Mouse (Mus musculus): Measurements from ENCODE around the gene Bsg. TPM values are rescaled to one million over a fixed set of nuclear protein-coding genes. Genes with fewer than 3 reads are reported as not detected.

The Bsg gene
- polyA plus RNA-seq, 1 experiment from 2014 or later = 819 TPM

GRCm38 (mm10) chr10:79684770-79685600, 19.3 kb upstream of the Bsg start:
- Histone ChIP-seq H3K4me2 (no peak overlapping the region), H3K9ac (no peak overlapping the region), H3K9me3 (no peaks in the 10 kb centered on the region), H3K36me3 (replicated peaks) (peaks cover 15% of the 10 kb centered on the region; the same call in 1 of the 2 replicates), H3K27ac (no peak overlapping the region), H3K27me3 (replicated peaks) (no peaks in the 10 kb centered on the region), H3K4me3 (no peak overlapping the region), H3K4me1 (peaks cover 26% of the 10 kb centered on the region)
- ATAC-seq (replicated peaks) = no peak
- 94% methylated on average over 25 of the region's 25 CpGs for WGBS

- Histone ChIP-seq H3K9ac (no peak overlapping the region), H3K27ac (no peak overlapping the region), H3K4me1 (peaks cover 21% of the 10 kb centered on the region), H3K4me3 (no peak overlapping the region), H3K4me2 (no peak overlapping the region), H3K27me3 (replicated peaks) (no peaks in the 10 kb centered on the region), H3K9me3 (no peaks in the 10 kb centered on the region), H3K36me3 (replicated peaks) (peaks cover 15% of the 10 kb centered on the region; the same call in 1 of the 2 replicates)
- WGBS = 91% methylated on average over 2 of the region's 2 CpGs
- no peak for ATAC-seq (replicated peaks)
Observed at GRCm38 (mm10) chr10:79686219-79686618, 18.1 kb upstream of the Bsg start.

DNA sequence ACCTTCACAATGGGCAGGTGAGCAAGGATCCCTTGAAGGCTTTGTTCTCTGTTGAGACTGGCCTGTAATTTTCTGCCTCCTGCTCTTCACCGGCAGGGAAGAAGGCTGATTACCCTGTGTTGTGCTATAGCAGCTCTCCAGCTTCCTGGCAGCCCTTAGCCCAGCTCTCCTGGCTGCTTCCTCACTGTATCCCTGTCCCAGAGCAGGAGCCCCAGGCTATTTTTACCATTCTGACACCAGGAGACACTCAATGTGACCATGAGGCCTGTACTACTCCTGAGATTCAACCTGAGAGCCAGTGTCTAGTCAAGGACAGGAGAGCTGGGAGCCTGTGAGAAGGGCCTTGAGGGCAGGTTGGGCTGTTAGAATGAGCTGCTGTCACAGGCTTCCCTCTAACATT, 17.6 kb upstream of the Bsg start:
- H3K4me2 ChIP-seq = no peak overlapping the region
- no peak overlapping the region for H3K9ac ChIP-seq
- peaks cover 19% of the 10 kb centered on the region for H3K4me1 ChIP-seq
- H3K4me3 ChIP-seq = no peak overlapping the region
- H3K9me3 ChIP-seq = no peaks in the 10 kb centered on the region
- 95% methylated on average over 1 of the region's 1 CpGs for WGBS
- peaks cover 15% of the 10 kb centered on the region; the same call in 1 of the 2 replicates for H3K36me3 ChIP-seq (replicated peaks)
- no peak for ATAC-seq (replicated peaks)
- no peaks in the 10 kb centered on the region for H3K27me3 ChIP-seq (replicated peaks)
- no peak overlapping the region for H3K27ac ChIP-seq

GRCm38 (mm10) chr10:79687513-79687912, 16.8 kb upstream of the Bsg start:
- ATAC-seq (replicated peaks) = no peak
- no peak overlapping the region for H3K4me2 ChIP-seq
- 94% methylated on average over 6 of the region's 6 CpGs for WGBS

DNA sequence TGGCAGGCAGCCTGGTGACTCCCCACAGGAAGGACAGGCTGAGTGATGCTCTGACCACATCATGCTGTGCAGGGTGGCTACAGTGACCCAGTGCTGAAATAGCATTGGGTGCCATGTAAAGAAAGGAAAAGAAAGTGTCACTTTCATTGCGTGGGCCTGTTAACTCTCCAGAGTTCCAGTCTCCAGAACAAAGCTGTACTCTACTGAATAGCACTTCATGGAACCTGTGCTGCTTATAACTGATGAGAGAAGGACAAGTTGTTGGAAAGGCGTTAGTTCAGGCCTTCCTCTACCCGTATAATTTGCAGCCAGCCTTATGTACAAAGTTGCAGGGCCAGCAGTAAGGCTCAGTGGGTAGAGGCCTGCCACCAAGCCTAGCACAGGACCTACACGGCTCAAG, 15.6 kb upstream of the Bsg start, which contains the start of gene Gzmm:
Gene Gzmm (plus strand): TSS at position 301 of the 400 bp plus-strand sequence.
- ATAC-seq (replicated peaks) = no peak
- Histone ChIP-seq H3K4me2 (no peak within 1 kb of the TSS), H3K36me3 (replicated peaks) (peaks cover 15% of the 10 kb centered on the region; the same call in 1 of the 2 replicates), H3K4me1 (peaks cover 8% of the 10 kb centered on the region), H3K4me3 (no peak within 1 kb of the TSS), H3K27me3 (replicated peaks) (no peaks in the 10 kb centered on the region), H3K27ac (no peak within 1 kb of the TSS), H3K9ac (no peak within 1 kb of the TSS), H3K9me3 (no peaks in the 10 kb centered on the region)
- WGBS = 84% methylated on average over 4 of the region's 4 CpGs

More at GRCm38 (mm10) chr10:79687513-79687912, 16.8 kb upstream of the Bsg start:
- no peak overlapping the region for H3K4me3 ChIP-seq
- H3K9me3 ChIP-seq = no peaks in the 10 kb centered on the region
- no peaks in the 10 kb centered on the region for H3K27me3 ChIP-seq (replicated peaks)
- H3K27ac ChIP-seq = no peak overlapping the region
- peaks cover 15% of the 10 kb centered on the region; the same call in 1 of the 2 replicates for H3K36me3 ChIP-seq (replicated peaks)
- no peak overlapping the region for H3K9ac ChIP-seq
- peaks cover 19% of the 10 kb centered on the region for H3K4me1 ChIP-seq

DNA sequence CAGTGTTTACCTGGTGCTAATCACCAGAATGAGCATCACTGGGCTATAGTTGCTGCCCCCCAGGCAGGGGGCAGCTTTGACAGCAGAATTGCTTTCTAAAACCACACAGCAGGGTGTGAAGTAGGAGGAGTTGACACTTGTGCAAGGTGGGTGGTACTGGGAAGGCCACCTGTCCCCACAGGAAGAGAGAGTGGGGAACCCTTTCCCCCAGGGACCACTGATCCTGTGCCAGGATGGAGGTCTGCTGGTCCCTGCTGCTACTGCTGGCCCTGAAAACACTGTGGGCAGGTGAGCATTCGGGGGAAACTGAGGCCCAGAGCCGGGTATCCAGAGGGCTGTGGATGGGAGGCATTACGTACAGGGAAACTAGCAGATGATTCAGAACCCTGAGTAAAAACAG, 15.1 kb upstream of the Bsg start:
- 95% methylated on average over 3 of the region's 3 CpGs for WGBS

GRCm38 (mm10) chr10:79691986-79692548, 12.2 kb upstream of the Bsg start:
- no peaks in the 10 kb centered on the region for H3K9me3 ChIP-seq
- no peaks in the 10 kb centered on the region for H3K27me3 ChIP-seq (replicated peaks)
- no peak for ATAC-seq (replicated peaks)
- H3K36me3 ChIP-seq (replicated peaks) = peaks cover 9% of the 10 kb centered on the region; the same call in 1 of the 2 replicates
- H3K4me3 ChIP-seq = no peak overlapping the region
- H3K4me1 ChIP-seq = no peaks in the 10 kb centered on the region
- 98% methylated on average over 2 of the region's 2 CpGs for WGBS
- no peak overlapping the region for H3K27ac ChIP-seq
- no peak overlapping the region for H3K9ac ChIP-seq
- no peak overlapping the region for H3K4me2 ChIP-seq

More for the DNA sequence above, 15.1 kb upstream of the Bsg start:
- Histone ChIP-seq H3K27me3 (replicated peaks) (no peaks in the 10 kb centered on the region), H3K27ac (no peak overlapping the region), H3K9me3 (no peaks in the 10 kb centered on the region), H3K4me3 (no peak overlapping the region), H3K4me1 (peaks cover 3% of the 10 kb centered on the region), H3K9ac (no peak overlapping the region), H3K36me3 (replicated peaks) (peaks cover 15% of the 10 kb centered on the region; the same call in 1 of the 2 replicates), H3K4me2 (no peak overlapping the region)
- ATAC-seq (replicated peaks) = no peak

GRCm38 (mm10) chr10:79693580-79694378, 10.5 kb upstream of the Bsg start:
- Histone ChIP-seq H3K9ac (no peak overlapping the region), H3K27ac (no peak overlapping the region), H3K4me2 (no peak overlapping the region), H3K9me3 (no peaks in the 10 kb centered on the region), H3K4me1 (no peaks in the 10 kb centered on the region), H3K27me3 (replicated peaks) (no peaks in the 10 kb centered on the region), H3K36me3 (replicated peaks) (0 out of 2 replicates have a peak, but pooled peaks cover 3% of the 10 kb centered on the region), H3K4me3 (no peak overlapping the region)
- WGBS = 81% methylated on average over 12 of the region's 12 CpGs
- ATAC-seq (replicated peaks) = no peak

GRCm38 (mm10) chr10:79694379-79694655, 10.0 kb upstream of the Bsg start:
- Histone ChIP-seq H3K9me3 (no peaks in the 10 kb centered on the region), H3K9ac (no peak overlapping the region), H3K36me3 (replicated peaks) (no peaks in the 10 kb centered on the region), H3K4me3 (no peak overlapping the region), H3K27ac (no peak overlapping the region), H3K4me2 (no peak overlapping the region), H3K27me3 (replicated peaks) (no peaks in the 10 kb centered on the region), H3K4me1 (no peaks in the 10 kb centered on the region)
- ATAC-seq (replicated peaks) = no peak
- 88% methylated on average over 6 of the region's 6 CpGs for WGBS

DNA sequence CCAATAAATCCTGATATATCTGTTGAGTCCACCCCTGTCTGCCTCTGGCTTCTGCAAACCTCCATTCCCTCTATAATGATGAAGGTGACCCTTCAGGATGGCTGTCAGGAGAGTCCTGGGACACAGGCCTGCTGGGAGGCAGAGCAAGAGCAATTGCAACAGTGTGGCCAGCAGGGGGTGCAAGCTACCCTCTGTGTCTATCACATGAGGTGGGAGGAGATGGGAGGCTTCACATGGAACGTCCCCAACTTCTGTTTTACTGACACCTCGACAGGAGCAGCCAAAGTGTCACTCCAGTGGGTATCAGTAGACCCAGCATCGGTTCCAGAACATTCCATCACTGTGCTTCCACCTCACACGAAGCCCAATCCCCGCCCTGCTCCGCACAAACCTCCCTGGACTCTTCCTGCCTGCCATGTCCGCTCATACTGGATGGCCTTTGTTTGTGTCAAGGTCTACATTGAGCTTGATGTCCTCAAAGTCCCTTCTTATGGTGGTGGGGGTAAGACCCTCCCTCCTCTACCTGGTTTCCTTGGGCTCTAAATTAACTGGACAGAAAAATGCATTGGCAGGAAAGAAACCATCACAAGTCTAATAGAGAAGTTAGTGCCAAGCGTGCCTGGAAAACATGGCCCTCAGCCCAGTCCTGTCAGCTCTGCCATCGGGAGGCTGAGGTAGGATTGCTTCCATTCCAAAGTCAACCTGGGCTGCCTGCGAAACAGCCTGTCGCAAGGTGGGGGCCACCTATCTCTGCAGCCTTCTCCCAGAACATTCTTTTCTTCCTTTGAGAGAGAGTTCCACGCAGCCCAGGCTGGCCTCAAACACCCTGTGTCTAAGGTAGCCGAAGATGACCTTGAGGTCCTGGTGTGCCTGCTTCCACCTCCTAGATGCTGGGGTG, 8.8 kb upstream of the Bsg start:
- Histone ChIP-seq H3K36me3 (replicated peaks) (no peaks in the 10 kb centered on the region), H3K9ac (no peak overlapping the region), H3K9me3 (no peaks in the 10 kb centered on the region), H3K4me3 (no peak overlapping the region), H3K4me2 (no peak overlapping the region), H3K4me1 (no peaks in the 10 kb centered on the region), H3K27ac (no peak overlapping the region), H3K27me3 (replicated peaks) (no peaks in the 10 kb centered on the region)
- no peak for ATAC-seq (replicated peaks)
- WGBS = 69% methylated on average over 13 of the region's 13 CpGs

DNA sequence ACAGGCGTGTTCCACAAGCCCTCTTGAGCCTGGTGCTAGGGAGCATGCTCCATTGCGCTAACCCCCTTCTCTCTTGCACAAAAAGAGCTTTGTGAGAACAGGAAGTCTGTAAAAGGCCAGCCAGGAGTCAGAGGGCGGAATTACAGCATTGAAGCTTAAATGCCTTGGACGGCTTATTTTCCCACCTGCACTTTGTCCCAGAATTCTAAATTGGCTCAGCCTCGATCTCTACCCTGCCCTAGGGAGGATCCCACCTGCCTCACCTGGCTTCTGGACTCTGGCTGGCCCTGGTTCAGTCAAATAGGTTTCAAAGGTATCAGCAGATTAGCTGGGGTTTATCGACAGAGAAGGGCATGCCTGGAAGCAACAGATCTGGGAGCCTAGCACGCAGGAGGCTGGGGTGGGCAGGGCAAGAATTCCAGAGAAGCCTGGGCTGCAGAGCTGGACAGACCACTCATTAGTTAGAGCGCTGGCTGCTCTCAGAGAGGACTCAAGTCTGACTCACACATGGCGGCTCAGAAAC, 8.1 kb upstream of the Bsg start:
- Histone ChIP-seq H3K27me3 (replicated peaks) (no peaks in the 10 kb centered on the region), H3K9ac (no peak overlapping the region), H3K27ac (no peak overlapping the region), H3K4me2 (no peak overlapping the region), H3K4me1 (no peaks in the 10 kb centered on the region), H3K36me3 (replicated peaks) (no peaks in the 10 kb centered on the region), H3K4me3 (no peak overlapping the region), H3K9me3 (no peaks in the 10 kb centered on the region)
- no peak for ATAC-seq (replicated peaks)
- 69% methylated on average over 9 of the region's 9 CpGs for WGBS
